Comparison of ENCODE assay signal across 23 mouse cellular contexts in genomic region chr1:131038001-131038400, GRCm38 (mm10). TPM values are rescaled to one million over a fixed set of nuclear protein-coding genes. Genes with fewer than 3 reads are reported as not detected.
DNase-seq lines count a peak whose midpoint lies in the region; ATAC-seq and TF ChIP-seq lines count a peak whose summit lies in the region.
"Had no signal": no experiment of that assay in that cellular context is flagged by ENCODE, and none has a peak within 500 bp of the region (broad histone marks: within the 10 kb centered on the region; RNA-seq: fewer than 3 reads in every experiment).

No protein-coding gene starts in this region.

- no peak overlapping the region for H3K27ac ChIP-seq in intestine, postnatal 0 days (ENCODE audit: low read depth, low read length)
- H3K27ac ChIP-seq: forebrain, embryonic 12.5 days; left cerebral cortex, adult 2 months; liver, embryonic 13.5 days; lung, embryonic 15.5 days; midbrain, embryonic 15.5 days; neural tube, embryonic 12.5 days; stomach, postnatal 0 days had no signal

- H3K9me3 ChIP-seq in intestine, postnatal 0 days (ENCODE audit: control insufficient read depth): 0 out of 2 replicates have a peak, but pooled peaks cover 4% of the 10 kb centered on the region
- H3K9me3 ChIP-seq: forebrain, embryonic 12.5 days; liver, embryonic 13.5 days; lung, embryonic 15.5 days; midbrain, embryonic 15.5 days; neural tube, embryonic 12.5 days had no signal

- no peaks in the 10 kb centered on the region for H3K36me3 ChIP-seq in C2C12 (ENCODE audit: control insufficient read depth, insufficient read depth)
- no peaks in the 10 kb centered on the region for H3K36me3 ChIP-seq in splenic B cell, adult 2 months (ENCODE audit: control insufficient read depth, insufficient read depth, low read length, poor library complexity, severe bottlenecking)
- no peaks in the 10 kb centered on the region for H3K36me3 ChIP-seq in intestine, postnatal 0 days (ENCODE audit: control insufficient read depth, insufficient read depth)
- H3K36me3 ChIP-seq: forebrain, embryonic 12.5 days; liver, embryonic 13.5 days; lung, embryonic 15.5 days; midbrain, embryonic 15.5 days; neural tube, embryonic 12.5 days had no signal

- no peak overlapping the region for H3K4me3 ChIP-seq in C2C12 (ENCODE audit: insufficient read depth, poor library complexity, severe bottlenecking)
- H3K4me3 ChIP-seq in intestine, postnatal 0 days (ENCODE audit: low read depth, low read length): no peak overlapping the region
- H3K4me3 ChIP-seq: forebrain, embryonic 12.5 days; left cerebral cortex, adult 2 months; liver, embryonic 13.5 days; lung, embryonic 15.5 days; midbrain, embryonic 15.5 days; neural tube, embryonic 12.5 days had no signal

- no peak overlapping the region for H3K4me2 ChIP-seq in intestine, postnatal 0 days (replicated peaks; ENCODE audit: low read depth)
- H3K4me2 ChIP-seq: forebrain, embryonic 12.5 days; heart, embryonic 11.5 days; liver, embryonic 13.5 days; lung, embryonic 15.5 days; midbrain, embryonic 15.5 days; neural tube, embryonic 12.5 days had no signal

- no peak for TF ChIP-seq CTCF in C2C12 (IDR thresholded peaks at IDR 0.05; ENCODE audit: control insufficient read depth, insufficient read depth, insufficient read length)
- no peak for TF ChIP-seq CTCF in intestine, postnatal 0 days (IDR thresholded peaks at IDR 0.05; ENCODE audit: low read depth)

- WGBS in intestine, postnatal 0 days: 94% methylated on average over 5 of the region's 5 CpGs

- H3ac ChIP-seq in C2C12 (ENCODE audit: control insufficient read depth, insufficient read length, low read depth): no peak overlapping the region

- ATAC-seq in intestine, postnatal 0 days: no peak
- ATAC-seq: midbrain, embryonic 15.5 days had no signal

- no peak overlapping the region for H3K9ac ChIP-seq in intestine, postnatal 0 days (ENCODE audit: low read depth, low read length)
- H3K9ac ChIP-seq: forebrain, embryonic 12.5 days; liver, embryonic 13.5 days; lung, embryonic 15.5 days; midbrain, embryonic 15.5 days; neural tube, embryonic 12.5 days had no signal

- H3K79me2 ChIP-seq in C2C12 (ENCODE audit: control insufficient read depth, insufficient read depth): no peaks in the 10 kb centered on the region

- H3K27me3 ChIP-seq in C2C12 (ENCODE audit: control insufficient read depth, insufficient read depth, insufficient read length): no peaks in the 10 kb centered on the region
- H3K27me3 ChIP-seq in splenic B cell, adult 2 months (ENCODE audit: control insufficient read depth, insufficient read depth, low read length, poor library complexity, severe bottlenecking): no peaks in the 10 kb centered on the region
- H3K27me3 ChIP-seq in intestine, postnatal 0 days (replicated peaks; ENCODE audit: control insufficient read depth, insufficient read depth, low read length): no peaks in the 10 kb centered on the region
- H3K27me3 ChIP-seq: forebrain, embryonic 12.5 days; liver, embryonic 13.5 days; lung, embryonic 15.5 days; midbrain, embryonic 15.5 days; neural tube, embryonic 12.5 days had no signal

- no peaks in the 10 kb centered on the region for H3K4me1 ChIP-seq in intestine, postnatal 0 days (replicated peaks; ENCODE audit: control insufficient read depth, insufficient read depth, low read length)
- H3K4me1 ChIP-seq: forebrain, embryonic 12.5 days; liver, embryonic 13.5 days; lung, embryonic 15.5 days; midbrain, embryonic 15.5 days; neural tube, embryonic 12.5 days had no signal

- H3K79me3 ChIP-seq in C2C12 (ENCODE audit: low read depth): no peaks in the 10 kb centered on the region

- peak; percentile 43 for DNase-seq in NIH3T3 (ENCODE audit: low read depth)
- peak; percentile 79 for DNase-seq in induced T-regulatory cell, adult 2 months (ENCODE audit: low read depth)
- peak; percentile 42 for DNase-seq in splenic B cell, adult 2 months (ENCODE audit: low read depth, low spot score)
- DNase-seq in testis, postnatal 10 days (ENCODE audit: low spot score): no peak
- no peak for DNase-seq in layer of hippocampus, postnatal 25 days (ENCODE audit: extremely low spot score in 1 of 2, low spot score in 1 of 2)
- DNase-seq: cerebellum, postnatal 10 days; gastrocnemius, postnatal 36 days; kidney, adult 9 months; liver, embryonic 13.5 days; right cerebral cortex, postnatal 14 days; thymus, postnatal 14 days had no signal

TF ChIP-seq in C2C12, 6 proteins besides CTCF, POLR2A, EP300 and RAD21:
- TF ChIP-seq CEBPB (IDR thresholded peaks at IDR 0.05; ENCODE audit: low read depth) (no peak), FOSL1 (IDR thresholded peaks at IDR 0.05; ENCODE audit: insufficient read depth, low read length, poor library complexity, severe bottlenecking) (peak; percentile 77)

RNA-seq across cellular contexts. Expression of gene Il10, which starts 18.4 kb away (rescaled TPM):
- polyA plus RNA-seq in C2C12 (2012; fragmentation: generic; extraction: Trizol): not detected
- not detected in 2 replicates for polyA plus RNA-seq in intestine, postnatal 0 days (2015; fragmentation: Nextera tagmentation; extraction: Ambion mirVana)
- not detected for total RNA-seq in layer of hippocampus, postnatal 25 days (2021)
- total RNA-seq: adrenal gland, postnatal 4 days; gastrocnemius, postnatal 36 days; heart, postnatal 25 days; left cerebral cortex, adult 2 months had no signal
- polyA plus RNA-seq: forebrain, embryonic 12.5 days; heart, embryonic 11.5 days; limb, embryonic 11.5 days; liver, embryonic 13.5 days; midbrain, embryonic 15.5 days; neural tube, embryonic 12.5 days; stomach, postnatal 0 days had no signal

RNA-seq across cellular contexts. Expression of gene Mapkapk2, which starts 59.6 kb away (rescaled TPM):
- polyA plus RNA-seq in C2C12 (2012; fragmentation: generic; extraction: Trizol): 87.0 TPM
- 34.9 and 35.9 TPM in 2 replicates for polyA plus RNA-seq in intestine, postnatal 0 days (2015; fragmentation: Nextera tagmentation; extraction: Ambion mirVana)
- 10 to 100 TPM; 26.9 to 31.4 TPM for total RNA-seq in layer of hippocampus, postnatal 25 days (2021)

Comparison
In these comparisons a context has a peak if more than half of its experiments do, and no peak if none do; other contexts are left out.
1. DNase-seq: peak in NIH3T3 (single experiment), induced T-regulatory cell, adult 2 months (single experiment) and splenic B cell, adult 2 months (single experiment); none in testis, postnatal 10 days (single experiment) and layer of hippocampus, postnatal 25 days (0 of 2).